Mouse (Mus musculus) stomach, embryonic 16.5 days (tissue): ENCODE measurements around the gene Thap3. TPM values are rescaled to one million over a fixed set of nuclear protein-coding genes. Genes with fewer than 3 reads are reported as not detected.
A peak's percentile ranks its signal among the peaks of the same experiment; 100 is the strongest.

Experiments
- ATAC-seq: fragments of 200-750 bp; cut with Nextera tagmentation; 2 replicates; pipeline ENCODE4 v1.8.0; 2017; ENCODE audit warnings: moderate number of reproducible peaks, moderate TSS enrichment; ENCODE audit not compliant: insufficient read depth, low FRiP score
- H3K27ac ChIP-seq: fragments of 300-500 bp; sonication (generic); 2 replicates; pipeline ENCODE4 v1.5.1; 2014; ENCODE audit warnings: low read length
- H3K27me3 ChIP-seq: fragments of 300-500 bp; sonication (generic); 2 replicates; pipeline ENCODE4 v1.6.1; 2014; ENCODE audit warnings: low read length, control low read depth, mixed read lengths; ENCODE audit not compliant: control insufficient read depth, insufficient read depth
- H3K36me3 ChIP-seq: fragments of 300-500 bp; sonication (generic); 2 replicates; pipeline ENCODE4 v1.6.1; 2014; ENCODE audit warnings: low read length; ENCODE audit not compliant: control insufficient read depth, insufficient read depth
- H3K4me1 ChIP-seq: fragments of 300-500 bp; sonication (generic); 2 replicates; pipeline ENCODE4 v1.6.1; 2014; ENCODE audit warnings: low read length, control low read depth, mixed read lengths; ENCODE audit not compliant: control insufficient read depth, insufficient read depth
- H3K4me2 ChIP-seq: fragments of 300-500 bp; sonication (generic); 2 replicates; pipeline ENCODE4 v1.6.1; 2014; ENCODE audit warnings: low read depth, low read length, mixed read lengths
- H3K4me3 ChIP-seq: fragments of 300-500 bp; sonication (generic); replicated peaks from 2 replicates; pipeline ENCODE4 v1.5.1; 2014; ENCODE audit warnings: mild to moderate bottlenecking, low read length
- H3K9ac ChIP-seq: fragments of 300-500 bp; sonication (generic); 2 replicates; pipeline ENCODE4 v1.6.1; 2014; ENCODE audit warnings: low read length
- H3K9me3 ChIP-seq: fragments of 300-500 bp; sonication (generic); replicated peaks from 2 replicates; pipeline ENCODE4 v1.6.1; 2016; ENCODE audit warnings: low read length, control low read depth; ENCODE audit not compliant: control insufficient read depth
- WGBS: fragments of 180-500 bp; shearing (Covaris S2); extraction: QIAGEN DNeasy Blood & Tissue Kit; methylation state at CpG from one replicate; pipeline ENCODE4 v1.1.7; 2014; 5-methylcytosine and 5-hydroxymethylcytosine counted together
- polyA plus RNA-seq: library from polyadenylated mRNA; unstranded; fragments of >200 nt; fragmentation: Nextera tagmentation; extraction: Ambion mirVana; gene quantifications from 2 replicates; pipeline ENCODE4 v1.2.1, GENCODE M21; 2015

The Thap3 gene
- polyA plus RNA-seq, 1 experiment from 2014 or later, result 35.7 TPM

GRCm38 (mm10) chr4:152006137-152006536, 17.3 kb upstream of the Thap3 start:
- Histone ChIP-seq H3K4me1 (peaks cover 32% of the 10 kb centered on the region), H3K4me2 (no peak overlapping the region), H3K4me3 (no peak overlapping the region), H3K9ac (no peak overlapping the region), H3K36me3 (no peaks in the 10 kb centered on the region), H3K9me3 (no peaks in the 10 kb centered on the region), H3K27me3 (no peaks in the 10 kb centered on the region), H3K27ac (no peak overlapping the region)
- ATAC-seq, result no peak
- WGBS, result 73% methylated on average over 6 of the region's 6 CpGs

- H3K9me3 ChIP-seq, result no peaks in the 10 kb centered on the region
- 70% methylated on average over 3 of the region's 3 CpGs for WGBS
- H3K4me3 ChIP-seq, result no peak overlapping the region
- no peak overlapping the region for H3K4me2 ChIP-seq
- no peaks in the 10 kb centered on the region for H3K27me3 ChIP-seq
- peaks cover 12% of the 10 kb centered on the region; the same call in 1 of the 2 replicates for H3K4me1 ChIP-seq
- H3K27ac ChIP-seq, result no peak overlapping the region
- H3K36me3 ChIP-seq, result no peaks in the 10 kb centered on the region
- ATAC-seq, result no peak
- no peak overlapping the region for H3K9ac ChIP-seq
Measured at GRCm38 (mm10) chr4:152002063-152002462, 13.3 kb upstream of the Thap3 start.

- Histone ChIP-seq H3K4me3 (no peak overlapping the region), H3K36me3 (no peaks in the 10 kb centered on the region), H3K27ac (no peak overlapping the region), H3K9me3 (no peaks in the 10 kb centered on the region), H3K4me1 (peaks cover 8% of the 10 kb centered on the region; the same call in 1 of the 2 replicates), H3K9ac (no peak overlapping the region), H3K27me3 (no peaks in the 10 kb centered on the region), H3K4me2 (no peak overlapping the region)
- 61% methylated on average over 4 of the region's 4 CpGs for WGBS
- no peak for ATAC-seq
Measured at GRCm38 (mm10) chr4:152001335-152001734, 12.5 kb upstream of the Thap3 start.

- no peak overlapping the region for H3K4me3 ChIP-seq
- no peaks in the 10 kb centered on the region for H3K27me3 ChIP-seq
- WGBS, result 22% methylated on average over 4 of the region's 4 CpGs
- no peak overlapping the region for H3K27ac ChIP-seq
- H3K4me2 ChIP-seq, result no peak overlapping the region
- H3K36me3 ChIP-seq, result no peaks in the 10 kb centered on the region
- H3K9ac ChIP-seq, result no peak overlapping the region
- peaks cover 8% of the 10 kb centered on the region; the same call in 1 of the 2 replicates for H3K4me1 ChIP-seq
- H3K9me3 ChIP-seq, result no peaks in the 10 kb centered on the region
- no peak for ATAC-seq
Measured at GRCm38 (mm10) chr4:152000906-152001305, 12.1 kb upstream of the Thap3 start.

- Histone ChIP-seq H3K36me3 (no peaks in the 10 kb centered on the region), H3K4me2 (no peak overlapping the region), H3K9ac (no peak overlapping the region), H3K27me3 (no peaks in the 10 kb centered on the region), H3K9me3 (no peaks in the 10 kb centered on the region), H3K27ac (no peak overlapping the region), H3K4me3 (no peak overlapping the region), H3K4me1 (peaks cover 8% of the 10 kb centered on the region; the same call in 1 of the 2 replicates)
- no peak for ATAC-seq
- WGBS, result 54% methylated on average over 3 of the region's 3 CpGs
Measured at GRCm38 (mm10) chr4:151999481-151999880, 10.7 kb upstream of the Thap3 start.

- Histone ChIP-seq H3K4me1 (peaks cover 20% of the 10 kb centered on the region), H3K4me2 (peak overlapping the region; percentile 84), H3K27ac (no peak overlapping the region), H3K27me3 (no peaks in the 10 kb centered on the region), H3K9ac (peak overlapping the region; percentile 37), H3K36me3 (no peaks in the 10 kb centered on the region), H3K9me3 (no peaks in the 10 kb centered on the region), H3K4me3 (no peak overlapping the region)
- WGBS, result 62% methylated on average over 3 of the region's 3 CpGs
- no peak for ATAC-seq
Measured at GRCm38 (mm10) chr4:151997701-151998100, 8.9 kb upstream of the Thap3 start.

- 2% methylated on average over 13 of the region's 13 CpGs for WGBS
Measured at GRCm38 (mm10) chr4:151996951-151997222, 8.1 kb upstream of the Thap3 start.

GRCm38 (mm10) chr4:151996173-151996950, 7.6 kb upstream of the Thap3 start, which contains the start of gene Phf13:
Phf13 (minus strand) TSS chr4:151996258.
- Histone ChIP-seq H3K9ac (peak within 1 kb of the TSS; percentile 98), H3K9me3 (no peaks in the 10 kb centered on the region), H3K27me3 (no peaks in the 10 kb centered on the region), H3K36me3 (0 out of 2 replicates have a peak, but pooled peaks cover 7% of the 10 kb centered on the region), H3K4me1 (peaks cover 20% of the 10 kb centered on the region), H3K4me3 (peak within 1 kb of the TSS; percentile 99), H3K27ac (peak within 1 kb of the TSS; percentile 90), H3K4me2 (peak within 1 kb of the TSS; percentile 86)
- ATAC-seq, result peak; percentile 97
- under 1% methylated on average over 93 of the region's 94 CpGs for WGBS

More at GRCm38 (mm10) chr4:151996951-151997222, 8.1 kb upstream of the Thap3 start:
- Histone ChIP-seq H3K27me3 (no peaks in the 10 kb centered on the region), H3K9me3 (no peaks in the 10 kb centered on the region), H3K4me1 (peaks cover 20% of the 10 kb centered on the region), H3K36me3 (0 out of 2 replicates have a peak, but pooled peaks cover 6% of the 10 kb centered on the region), H3K27ac (peak overlapping the region; percentile 90), H3K4me2 (peak overlapping the region; percentile 84), H3K9ac (peak overlapping the region; percentile 86), H3K4me3 (peak overlapping the region; percentile 99)
- no peak for ATAC-seq

GRCm38 (mm10) chr4:151995371-151996172, 6.8 kb upstream of the Thap3 start:
- peak; percentile 29 for ATAC-seq
- Histone ChIP-seq H3K9me3 (no peaks in the 10 kb centered on the region), H3K4me2 (peak overlapping the region; percentile 86), H3K4me1 (peaks cover 20% of the 10 kb centered on the region), H3K27ac (peak overlapping the region; percentile 87), H3K4me3 (peak overlapping the region; percentile 99), H3K36me3 (peaks cover 11% of the 10 kb centered on the region; the same call in 1 of the 2 replicates), H3K27me3 (no peaks in the 10 kb centered on the region), H3K9ac (peak overlapping the region; percentile 98)
- under 1% methylated on average over 65 of the region's 111 CpGs for WGBS
